Mouse (Mus musculus) neural tube, embryonic 14.5 days (tissue): ENCODE data around the gene Fkbp5. TPM values are rescaled to one million over a fixed set of nuclear protein-coding genes. Genes with fewer than 3 reads are reported as not detected.
"Not testable (repeated sequence)": the region's sequence is repeated elsewhere in the genome, so short reads cannot be mapped to it uniquely, and the experiment has no call there.

Experiments
- ATAC-seq: fragments of 200-750 bp; cut with Nextera tagmentation; 2 replicates; pipeline ENCODE4 v1.8.0; 2017; ENCODE audit warnings: low read depth, mild to moderate bottlenecking, moderate TSS enrichment, moderate library complexity
- H3K27ac ChIP-seq: fragments of 300-500 bp; sonication (generic); 2 replicates; pipeline ENCODE4 v1.5.1; 2014; ENCODE audit warnings: low read depth, mild to moderate bottlenecking, control low read depth, low read length, moderate library complexity, mixed read lengths
- H3K27me3 ChIP-seq: fragments of 300-500 bp; sonication (generic); 2 replicates; pipeline ENCODE4 v1.6.1; 2014; ENCODE audit warnings: low read length; ENCODE audit not compliant: control insufficient read depth, insufficient read depth
- H3K36me3 ChIP-seq: fragments of 300-500 bp; sonication (generic); 2 replicates; pipeline ENCODE4 v1.6.1; 2014; ENCODE audit warnings: low read length, mixed read lengths; ENCODE audit not compliant: control insufficient read depth, insufficient read depth
- H3K4me1 ChIP-seq: fragments of 300-500 bp; sonication (generic); 2 replicates; pipeline ENCODE4 v1.6.1; 2014; ENCODE audit warnings: low read length; ENCODE audit not compliant: control insufficient read depth, insufficient read depth
- H3K4me2 ChIP-seq: fragments of 300-500 bp; sonication (generic); 2 replicates; pipeline ENCODE4 v1.6.1; 2014; ENCODE audit warnings: mild to moderate bottlenecking, low read depth, low read length, control low read depth
- H3K4me3 ChIP-seq: fragments of 300-500 bp; sonication (generic); 2 replicates; pipeline ENCODE4 v1.5.1; 2014; ENCODE audit warnings: low read depth, low read length, control low read depth, mixed read lengths
- H3K9ac ChIP-seq: fragments of 300-500 bp; sonication (generic); replicated peaks from 2 replicates; pipeline ENCODE4 v1.6.1; 2014; ENCODE audit warnings: low read depth, mild to moderate bottlenecking, control low read depth, low read length, mixed read lengths
- H3K9me3 ChIP-seq: fragments of 300-500 bp; sonication (generic); 2 replicates; pipeline ENCODE4 v1.6.1; 2016; ENCODE audit warnings: low read length; ENCODE audit not compliant: control insufficient read depth
- WGBS: fragments of 180-500 bp; shearing (Covaris S2); extraction: QIAGEN DNeasy Blood & Tissue Kit; methylation state at CpG from one replicate; pipeline ENCODE4 v1.1.7; 2014; 5-methylcytosine and 5-hydroxymethylcytosine counted together
- polyA plus RNA-seq: library from polyadenylated mRNA; unstranded; fragments of >200 nt; fragmentation: Nextera tagmentation; extraction: Ambion mirVana; gene quantifications from 2 replicates; pipeline ENCODE4 v1.2.1, GENCODE M21; 2014

Gene Fkbp5
- polyA plus RNA-seq, 1 experiment from 2014 or later = 11.1 TPM

DNA sequence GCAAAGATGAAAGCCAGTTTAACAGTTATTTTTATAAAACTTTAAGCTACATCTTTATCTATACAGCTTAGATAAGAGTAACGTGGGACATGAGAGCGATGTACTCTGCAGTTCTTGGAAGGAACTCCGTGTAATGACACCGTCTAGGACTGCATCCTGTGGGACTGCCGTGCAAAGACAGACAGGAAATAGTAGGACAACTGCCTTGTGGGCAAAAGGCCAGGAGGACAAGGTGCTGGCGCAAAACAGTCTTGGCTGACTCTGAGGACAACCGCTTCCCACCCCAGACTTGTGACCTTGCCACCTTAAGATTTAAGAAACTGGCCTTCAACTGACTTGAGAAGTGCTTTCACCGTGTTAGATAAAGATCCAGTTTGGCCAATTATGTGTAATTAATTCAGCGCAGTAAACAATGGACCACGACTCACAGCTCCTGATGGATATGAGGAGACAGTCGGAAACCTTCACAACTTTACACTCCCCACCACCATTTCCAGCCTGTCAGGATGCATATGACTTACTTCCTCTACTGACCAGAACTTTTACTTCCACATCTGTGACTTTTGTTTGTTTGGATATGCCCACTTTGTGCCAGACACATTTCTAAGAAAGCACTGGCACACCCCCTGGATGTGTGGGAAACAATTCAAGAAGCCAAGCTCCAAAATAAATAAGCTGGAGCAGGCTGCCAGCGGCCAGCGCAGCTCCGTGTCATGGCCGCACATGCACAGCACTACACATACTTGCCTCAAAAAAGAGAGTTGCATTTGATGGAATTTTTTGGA lies 88.7 kb downstream of the Fkbp5 start:
- H3K4me3 ChIP-seq = no peak overlapping the region
- no peak overlapping the region for H3K4me2 ChIP-seq
- no peaks in the 10 kb centered on the region for H3K9me3 ChIP-seq
- no peaks in the 10 kb centered on the region for H3K27me3 ChIP-seq
- 0 out of 2 replicates have a peak, but pooled peaks cover 2% of the 10 kb centered on the region for H3K4me1 ChIP-seq
- 81% methylated on average over 15 of the region's 15 CpGs for WGBS
- H3K9ac ChIP-seq = no peak overlapping the region
- ATAC-seq = no peak
- no peak overlapping the region for H3K27ac ChIP-seq
- no peaks in the 10 kb centered on the region for H3K36me3 ChIP-seq

DNA sequence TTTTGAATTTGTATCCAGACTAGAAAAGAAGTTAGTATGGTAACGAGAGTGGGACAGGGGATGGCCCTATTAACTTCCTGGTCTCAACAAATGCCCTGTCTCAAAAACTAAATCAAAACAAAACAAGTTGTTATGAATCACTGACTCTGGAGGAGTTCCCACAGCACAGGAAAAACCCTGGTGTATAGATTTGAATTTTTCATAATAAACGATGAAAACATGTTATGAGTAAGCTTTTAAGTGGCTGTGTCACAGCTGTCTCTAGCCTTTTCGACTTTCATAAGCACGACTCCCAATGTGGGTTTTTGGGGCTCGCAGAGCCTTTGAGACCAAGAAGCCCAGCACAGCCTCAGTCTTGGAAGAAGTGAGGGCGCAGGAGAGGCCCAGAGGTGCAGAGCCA lies 89.7 kb downstream of the Fkbp5 start:
- Histone ChIP-seq H3K4me2 (no peak overlapping the region), H3K4me1 (0 out of 2 replicates have a peak, but pooled peaks cover 5% of the 10 kb centered on the region), H3K9me3 (no peaks in the 10 kb centered on the region), H3K4me3 (no peak overlapping the region), H3K27ac (no peak overlapping the region), H3K9ac (no peak overlapping the region), H3K27me3 (no peaks in the 10 kb centered on the region), H3K36me3 (no peaks in the 10 kb centered on the region)
- WGBS = 92% methylated on average over 6 of the region's 6 CpGs
- ATAC-seq = no peak

DNA sequence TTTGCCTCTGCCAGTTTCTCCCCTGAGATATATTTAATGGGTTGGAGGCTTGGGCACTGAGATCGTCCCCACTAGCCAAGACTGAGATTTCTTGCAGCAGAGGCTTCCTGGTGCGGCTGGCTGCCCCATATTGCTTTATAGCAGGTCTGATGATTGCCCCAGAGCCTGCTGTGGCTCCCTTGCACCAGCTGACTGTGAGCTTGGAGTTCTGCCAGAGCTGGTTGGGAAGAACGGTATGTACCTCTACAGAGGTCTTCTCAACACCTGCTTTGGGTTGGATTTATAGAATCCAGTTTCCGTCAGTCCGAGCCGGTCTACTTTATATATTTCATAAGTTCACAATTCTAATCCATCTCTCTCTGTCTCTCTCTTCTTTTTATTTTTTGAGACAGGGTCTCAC lies 93.0 kb downstream of the Fkbp5 start:
- Histone ChIP-seq H3K4me3 (no peak overlapping the region), H3K9me3 (no peaks in the 10 kb centered on the region), H3K9ac (no peak overlapping the region), H3K27ac (no peak overlapping the region; the same call in 1 of the 2 replicates), H3K36me3 (no peaks in the 10 kb centered on the region), H3K4me1 (0 out of 2 replicates have a peak, but pooled peaks cover 5% of the 10 kb centered on the region), H3K4me2 (no peak overlapping the region), H3K27me3 (no peaks in the 10 kb centered on the region)
- no peak for ATAC-seq
- WGBS = 60% methylated on average over 6 of the region's 6 CpGs

DNA sequence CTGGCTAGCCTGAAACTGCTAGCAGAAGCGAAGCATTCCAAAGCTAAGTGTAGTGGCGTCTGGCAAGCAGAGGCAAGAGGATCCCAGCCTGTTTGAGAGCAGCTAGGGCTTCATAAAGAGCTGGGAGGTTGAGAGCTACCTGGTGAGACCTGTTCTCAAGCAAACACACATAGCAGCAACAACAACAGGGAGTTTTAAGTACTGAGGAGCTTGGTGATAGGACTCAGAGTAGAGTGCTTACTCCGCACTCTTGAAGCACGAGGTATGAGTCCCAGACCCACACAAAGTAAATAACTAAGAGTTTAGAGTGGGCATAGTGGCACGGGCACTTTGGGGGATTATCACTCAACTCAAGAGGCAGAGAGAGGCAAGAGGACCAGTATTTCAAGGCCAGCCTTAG lies 96.3 kb downstream of the Fkbp5 start:
- ATAC-seq = no peak
- Histone ChIP-seq H3K4me2 (no peak overlapping the region), H3K9me3 (no peaks in the 10 kb centered on the region), H3K9ac (no peak overlapping the region), H3K27me3 (no peaks in the 10 kb centered on the region), H3K4me3 (no peak overlapping the region), H3K4me1 (0 out of 2 replicates have a peak, but pooled peaks cover 5% of the 10 kb centered on the region), H3K27ac (no peak overlapping the region), H3K36me3 (no peaks in the 10 kb centered on the region)
- WGBS = 68% methylated on average over 5 of the region's 5 CpGs

DNA sequence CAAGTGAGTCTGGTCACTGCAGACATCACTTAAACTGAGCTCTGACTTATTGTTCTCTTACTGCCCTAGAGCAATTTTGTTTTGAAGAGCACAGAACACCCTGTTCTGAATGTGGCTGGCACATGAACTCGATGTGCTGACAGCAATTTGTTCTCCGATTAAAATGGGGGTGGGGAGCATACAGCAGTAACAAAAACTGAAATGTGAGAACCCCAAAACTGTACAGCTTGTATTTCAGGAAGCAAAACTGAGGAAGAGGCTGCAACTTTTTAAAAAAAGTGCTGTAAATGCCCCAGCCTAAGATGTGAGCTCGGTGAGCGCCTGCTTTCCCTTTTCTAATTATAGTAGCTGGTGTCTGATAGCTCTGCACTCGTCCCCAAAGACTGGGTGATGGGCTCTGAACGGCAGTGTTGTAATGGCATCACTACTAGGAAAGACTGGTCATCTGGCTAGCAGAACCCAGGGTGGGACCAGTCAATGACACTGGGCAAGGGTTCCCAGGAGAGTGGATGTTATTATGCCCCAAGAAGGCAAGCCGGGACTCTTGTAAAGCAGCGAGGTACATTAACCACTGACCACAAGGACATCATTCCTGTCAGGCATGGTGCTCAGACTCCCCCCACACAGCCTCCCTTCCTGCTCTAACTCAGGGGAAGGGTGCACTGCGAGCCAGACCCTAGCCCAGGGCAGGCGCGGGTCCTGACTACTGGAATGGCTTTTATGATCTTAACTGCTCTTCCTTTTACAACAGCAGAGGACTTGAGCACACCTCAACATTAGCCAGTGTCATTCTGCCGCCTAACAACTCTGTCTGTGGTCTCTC lies 96.9 kb downstream of the Fkbp5 start:
- H3K36me3 ChIP-seq = no peaks in the 10 kb centered on the region; the same call in 1 of the 2 replicates
- no peaks in the 10 kb centered on the region for H3K27me3 ChIP-seq
- H3K4me2 ChIP-seq = no peak overlapping the region
- 31% methylated on average over 12 of the region's 12 CpGs for WGBS
- H3K9me3 ChIP-seq = no peaks in the 10 kb centered on the region
- no peak overlapping the region for H3K4me3 ChIP-seq
- H3K9ac ChIP-seq = no peak overlapping the region
- ATAC-seq = no peak
- 0 out of 2 replicates have a peak, but pooled peaks cover 5% of the 10 kb centered on the region for H3K4me1 ChIP-seq
- no peak overlapping the region for H3K27ac ChIP-seq

DNA sequence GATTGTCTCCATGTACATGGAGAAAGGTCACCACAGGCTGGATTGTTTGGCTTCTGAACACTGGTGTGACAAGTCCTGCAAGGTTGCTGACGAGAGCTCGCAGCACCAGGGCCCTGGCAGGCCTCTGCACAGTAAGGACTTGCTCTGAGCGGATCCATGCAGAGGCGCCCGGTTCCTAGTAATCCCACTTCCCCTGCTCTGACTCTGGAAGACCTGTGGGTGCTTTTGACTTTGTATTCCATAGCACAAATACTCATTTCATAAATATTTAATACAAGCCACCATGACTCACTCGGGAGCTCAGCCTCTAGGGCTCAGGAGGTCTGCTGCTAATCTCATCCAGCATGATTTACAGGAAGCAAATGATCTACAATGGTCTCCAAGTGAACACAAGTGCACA lies 97.7 kb downstream of the Fkbp5 start:
- Histone ChIP-seq H3K9ac (no peak overlapping the region), H3K9me3 (no peaks in the 10 kb centered on the region), H3K27me3 (no peaks in the 10 kb centered on the region), H3K36me3 (no peaks in the 10 kb centered on the region; the same call in 1 of the 2 replicates), H3K4me3 (no peak overlapping the region), H3K4me1 (0 out of 2 replicates have a peak, but pooled peaks cover 5% of the 10 kb centered on the region), H3K27ac (no peak overlapping the region), H3K4me2 (no peak overlapping the region)
- ATAC-seq = no peak
- WGBS = 76% methylated on average over 6 of the region's 6 CpGs

DNA sequence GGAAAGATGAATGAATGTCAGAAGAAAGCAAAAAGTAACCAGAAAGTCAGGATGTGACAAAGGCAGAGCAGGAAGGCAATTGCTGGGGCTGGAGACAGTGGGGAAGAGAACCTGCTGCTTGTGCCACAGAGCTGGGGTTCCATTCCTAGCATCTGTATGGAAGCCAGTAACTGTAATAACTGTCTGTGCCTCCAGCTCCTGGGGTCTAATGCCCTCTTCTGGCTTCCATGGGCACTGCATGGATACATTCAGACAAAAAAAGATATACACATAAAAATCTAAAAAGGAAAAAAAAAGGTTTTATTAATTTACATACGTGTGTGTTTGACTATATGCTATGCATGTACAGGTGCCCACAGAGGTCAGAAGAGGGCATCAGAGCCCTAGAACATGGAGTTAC lies 98.4 kb downstream of the Fkbp5 start:
- ATAC-seq = no peak
- Histone ChIP-seq H3K27ac (no peak overlapping the region), H3K27me3 (no peaks in the 10 kb centered on the region), H3K4me1 (0 out of 2 replicates have a peak, but pooled peaks cover 5% of the 10 kb centered on the region), H3K36me3 (no peaks in the 10 kb centered on the region; the same call in 1 of the 2 replicates), H3K9ac (no peak overlapping the region), H3K4me2 (no peak overlapping the region), H3K4me3 (no peak overlapping the region), H3K9me3 (no peaks in the 10 kb centered on the region)
- 89% methylated on average over 1 of the region's 1 CpGs for WGBS

DNA sequence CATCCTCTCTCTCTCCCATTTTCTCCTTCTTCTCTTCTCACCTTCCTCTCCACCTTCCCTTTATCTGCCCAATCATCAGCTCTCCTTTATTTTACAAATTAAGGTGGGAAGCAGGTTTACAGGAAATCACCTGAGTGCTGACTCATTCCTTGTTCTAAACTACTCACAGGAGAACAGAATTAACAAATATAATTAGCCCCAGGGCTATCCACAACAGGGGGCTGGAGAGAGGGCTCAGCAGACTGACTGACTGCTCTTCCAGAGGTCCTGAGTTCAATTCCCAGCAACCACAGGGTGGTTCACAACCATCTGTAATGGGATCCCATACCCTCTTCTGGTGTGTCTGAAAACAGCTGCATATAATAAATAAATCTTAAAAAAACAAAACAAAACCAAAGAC lies 98.8 kb downstream of the Fkbp5 start:
- not testable (repeated sequence) for ATAC-seq, H3K36me3 ChIP-seq, H3K4me2 ChIP-seq, H3K27ac ChIP-seq, H3K27me3 ChIP-seq, H3K4me3 ChIP-seq, H3K9me3 ChIP-seq, H3K4me1 ChIP-seq, H3K9ac ChIP-seq

DNA sequence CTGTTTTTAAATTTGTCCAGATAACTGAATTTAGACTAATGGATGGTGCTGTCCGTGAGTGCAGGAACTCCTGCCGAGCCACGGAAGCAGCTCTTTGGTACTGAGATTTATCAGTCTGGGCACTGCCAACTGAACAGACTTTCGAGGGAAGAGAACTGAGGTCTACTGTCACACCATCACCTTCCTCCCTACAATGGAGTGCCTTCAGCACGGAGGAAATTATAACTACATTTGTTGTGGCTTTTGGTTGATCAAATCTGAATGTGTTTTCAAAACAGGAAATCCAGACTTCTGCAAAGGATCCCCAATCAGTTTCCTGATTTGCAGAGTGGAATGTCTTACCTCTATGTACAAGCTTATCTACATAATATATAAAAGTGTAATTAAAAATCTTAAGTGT lies 99.6 kb downstream of the Fkbp5 start:
- Histone ChIP-seq H3K4me3 (no peak overlapping the region), H3K36me3 (no peaks in the 10 kb centered on the region; the same call in 1 of the 2 replicates), H3K4me2 (no peak overlapping the region), H3K27ac (no peak overlapping the region), H3K27me3 (no peaks in the 10 kb centered on the region), H3K9me3 (no peaks in the 10 kb centered on the region), H3K9ac (no peak overlapping the region), H3K4me1 (no peaks in the 10 kb centered on the region)
- WGBS = 88% methylated on average over 5 of the region's 5 CpGs
- no peak for ATAC-seq
